ENCODE assay signal across 12 mouse cellular contexts in genomic region chr8:73112332-73112895, GRCm38 (mm10).
"Had no signal": no experiment of that assay in that cellular context is flagged by ENCODE, and none has a peak within 500 bp of the region (broad histone marks: within the 10 kb centered on the region; RNA-seq: fewer than 3 reads in every experiment).

No protein-coding gene starts in this region.

- DNase-seq: kidney, adult 18-20 months; kidney, adult 9 months; kidney, postnatal 14 days; kidney, postnatal 4 days; liver; lung, adult 18-20 months; lung, postnatal 10 days; lung, postnatal 36 days; midbrain, embryonic 14.5 days; thymus, adult 2 months; thymus, postnatal 14 days; thymus, postnatal 4 days had no signal
